Mouse (Mus musculus) limb, embryonic 11.5 days (tissue): ENCODE data around the gene Opcml. TPM values are rescaled to one million over a fixed set of nuclear protein-coding genes. Genes with fewer than 3 reads are reported as not detected.

Source experiments
- ATAC-seq: fragments of 200-750 bp; cut with Nextera tagmentation; 2 replicates; pipeline ENCODE4 v1.8.0; 2017; ENCODE audit warnings: low read depth; ENCODE audit not compliant: insufficient number of reproducible peaks, low FRiP score, low TSS enrichment
- DNase-seq: peaks from one replicate; pipeline ENCODE4 v3.0.0-alpha.2; 2015; ENCODE audit warnings: low spot score
- H3K27ac ChIP-seq: fragments of 300-500 bp; sonication (generic); replicated peaks from 2 replicates; pipeline ENCODE4 v1.5.1; 2014; ENCODE audit warnings: low read depth, mild to moderate bottlenecking, low read length
- H3K27me3 ChIP-seq: fragments of 300-500 bp; sonication (generic); 2 replicates; pipeline ENCODE4 v1.6.1; 2014; ENCODE audit warnings: mild to moderate bottlenecking, low read length, mixed read lengths; ENCODE audit not compliant: control insufficient read depth, insufficient read depth
- H3K36me3 ChIP-seq: fragments of 300-500 bp; sonication (generic); 2 replicates; pipeline ENCODE4 v1.6.1; 2014; ENCODE audit warnings: mild to moderate bottlenecking, low read length, moderate library complexity, mixed read lengths; ENCODE audit not compliant: control insufficient read depth, insufficient read depth
- H3K4me1 ChIP-seq: fragments of 300-500 bp; sonication (generic); 2 replicates; pipeline ENCODE4 v1.6.1; 2014; ENCODE audit warnings: low read length, mixed read lengths; ENCODE audit not compliant: control insufficient read depth, insufficient read depth
- H3K4me2 ChIP-seq: fragments of 300-500 bp; sonication (generic); 2 replicates; pipeline ENCODE4 v1.6.1; 2014; ENCODE audit warnings: low read depth, mild to moderate bottlenecking, moderate library complexity; ENCODE audit not compliant: severe bottlenecking
- H3K4me3 ChIP-seq: fragments of 300-500 bp; sonication (generic); 2 replicates; pipeline ENCODE4 v1.5.1; 2014; ENCODE audit warnings: low read depth, low read length
- H3K9ac ChIP-seq: fragments of 300-500 bp; sonication (generic); 2 replicates; pipeline ENCODE4 v1.6.1; 2014; ENCODE audit warnings: mild to moderate bottlenecking, low read length
- H3K9me3 ChIP-seq: fragments of 300-500 bp; sonication (generic); 2 replicates; pipeline ENCODE4 v1.6.1; 2016; ENCODE audit warnings: low read length; ENCODE audit not compliant: control insufficient read depth
- WGBS: fragments of 180-500 bp; shearing (Covaris S2); extraction: QIAGEN DNeasy Blood & Tissue Kit; methylation state at CpG from one replicate; pipeline ENCODE4 v1.1.7; 2014; 5-methylcytosine and 5-hydroxymethylcytosine counted together
- polyA plus RNA-seq: library from polyadenylated mRNA; unstranded; fragments of >200 nt; fragmentation: Nextera tagmentation; extraction: Ambion mirVana; gene quantifications from 2 replicates; pipeline ENCODE4 v1.2.1, GENCODE M21; 2014

Opcml gene
- polyA plus RNA-seq, 1 experiment from 2014 or later = 0.20 TPM

GRCm38 (mm10) chr9:28057171-28057845 is 266.7 kb downstream of the Opcml start:
- Histone ChIP-seq H3K27ac (no peak overlapping the region), H3K9me3 (no peaks in the 10 kb centered on the region), H3K27me3 (no peaks in the 10 kb centered on the region), H3K36me3 (no peaks in the 10 kb centered on the region), H3K4me2 (no peak overlapping the region), H3K4me1 (no peaks in the 10 kb centered on the region), H3K9ac (no peak overlapping the region), H3K4me3 (no peak overlapping the region)
- ATAC-seq (no peak), DNase-seq (no peak)
- 81% methylated on average over 2 of the region's 2 CpGs for WGBS

DNA sequence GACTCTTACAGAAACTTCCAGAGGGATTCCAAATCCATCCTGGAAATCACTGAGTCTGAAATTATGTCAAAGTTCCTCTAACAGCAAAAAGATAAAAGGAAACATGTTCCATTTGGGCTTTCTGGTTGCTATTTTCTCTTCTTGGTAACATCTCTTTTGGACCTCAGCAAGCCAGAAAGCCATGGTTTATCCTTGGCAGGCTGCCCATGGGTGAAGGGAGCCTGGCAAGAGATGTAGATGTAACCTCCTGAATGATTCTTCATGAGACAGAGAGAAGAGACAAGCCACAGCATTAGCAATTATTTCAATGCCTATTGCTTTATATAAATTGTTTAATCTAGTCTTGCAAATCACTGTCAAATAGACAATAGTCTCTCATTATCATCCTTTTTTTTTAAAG is 274.6 kb downstream of the Opcml start:
- Histone ChIP-seq H3K4me1 (no peaks in the 10 kb centered on the region), H3K27ac (no peak overlapping the region), H3K9ac (no peak overlapping the region), H3K27me3 (no peaks in the 10 kb centered on the region), H3K4me2 (no peak overlapping the region), H3K9me3 (no peaks in the 10 kb centered on the region), H3K36me3 (no peaks in the 10 kb centered on the region), H3K4me3 (no peak overlapping the region)
- no peak for DNase-seq
- no peak for ATAC-seq

DNA sequence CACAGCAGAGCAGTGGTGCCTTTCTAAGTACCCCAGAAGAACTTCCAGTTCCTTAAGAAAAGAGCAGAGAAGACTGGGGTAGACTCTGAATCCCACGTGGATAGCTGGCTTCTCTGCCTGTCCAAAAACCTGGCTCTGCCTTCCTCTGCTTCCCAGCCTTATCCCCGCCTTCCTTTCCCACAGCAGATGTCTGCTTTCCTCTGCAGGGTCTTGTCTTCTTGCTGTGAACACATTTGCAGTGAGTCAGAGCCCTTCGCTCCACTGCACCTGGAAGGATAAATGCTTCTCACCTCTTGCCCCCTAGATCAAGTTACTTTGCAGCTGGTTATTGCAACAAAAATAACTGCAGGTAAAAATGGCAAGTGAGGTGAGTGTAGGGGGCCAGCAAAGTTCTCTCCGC is 290.1 kb downstream of the Opcml start:
- no peak overlapping the region for H3K9ac ChIP-seq
- DNase-seq (no peak), ATAC-seq (no peak)
- no peak overlapping the region for H3K4me2 ChIP-seq
- no peak overlapping the region for H3K27ac ChIP-seq
- H3K36me3 ChIP-seq = no peaks in the 10 kb centered on the region
- peaks cover 17% of the 10 kb centered on the region for H3K27me3 ChIP-seq
- H3K9me3 ChIP-seq = no peaks in the 10 kb centered on the region
- H3K4me3 ChIP-seq = no peak overlapping the region
- 51% methylated on average over 4 of the region's 4 CpGs for WGBS
- H3K4me1 ChIP-seq = 0 out of 2 replicates have a peak, but pooled peaks cover 2% of the 10 kb centered on the region

- DNase-seq = no peak
- peaks cover 40% of the 10 kb centered on the region for H3K27me3 ChIP-seq
Measured at GRCm38 (mm10) chr9:28083754-28084153, 293.2 kb downstream of the Opcml start.

DNA sequence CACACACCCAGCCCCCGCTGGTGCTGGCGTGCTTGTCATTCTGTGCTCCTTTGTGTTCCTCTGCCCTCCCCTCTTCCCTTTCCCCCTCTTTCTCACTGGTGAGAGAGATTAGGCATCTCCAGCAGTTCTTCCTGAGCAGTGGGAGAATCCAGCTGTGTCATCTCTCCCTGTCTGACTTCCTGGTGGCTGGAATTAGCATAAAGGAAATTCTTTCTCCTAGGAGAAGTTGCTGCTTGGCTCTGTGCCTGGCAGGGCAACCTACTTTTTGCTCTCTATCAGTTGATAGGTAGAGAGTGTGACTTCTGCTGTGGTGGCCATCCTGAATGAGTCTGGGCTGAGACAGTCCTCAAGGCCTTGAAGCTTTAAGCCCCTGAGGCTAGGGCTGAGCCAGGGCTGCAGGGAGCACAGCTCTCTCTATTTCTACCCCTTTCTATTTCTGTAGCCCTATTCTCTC is 293.7 kb downstream of the Opcml start:
- DNase-seq (no peak), ATAC-seq (no peak)
- H3K4me2 ChIP-seq = no peak overlapping the region
- H3K36me3 ChIP-seq = no peaks in the 10 kb centered on the region
- no peak overlapping the region for H3K27ac ChIP-seq
- 37% methylated on average over 2 of the region's 2 CpGs for WGBS
- no peaks in the 10 kb centered on the region for H3K9me3 ChIP-seq
- peaks cover 46% of the 10 kb centered on the region for H3K27me3 ChIP-seq
- H3K4me3 ChIP-seq = no peak overlapping the region
- 0 out of 2 replicates have a peak, but pooled peaks cover 2% of the 10 kb centered on the region for H3K4me1 ChIP-seq
- H3K9ac ChIP-seq = no peak overlapping the region

More at GRCm38 (mm10) chr9:28083754-28084153, 293.2 kb downstream of the Opcml start:
- WGBS = 92% methylated on average over 3 of the region's 3 CpGs
- Histone ChIP-seq H3K27ac (no peak overlapping the region), H3K9me3 (no peaks in the 10 kb centered on the region), H3K4me3 (no peak overlapping the region), H3K4me2 (no peak overlapping the region), H3K9ac (no peak overlapping the region), H3K36me3 (no peaks in the 10 kb centered on the region), H3K4me1 (0 out of 2 replicates have a peak, but pooled peaks cover 2% of the 10 kb centered on the region)
- ATAC-seq = no peak

GRCm38 (mm10) chr9:28091395-28091794 is 300.8 kb downstream of the Opcml start:
- no peak overlapping the region for H3K4me2 ChIP-seq
- H3K27me3 ChIP-seq = peaks cover 76% of the 10 kb centered on the region
- no peaks in the 10 kb centered on the region for H3K4me1 ChIP-seq
- DNase-seq (peak; percentile 65), ATAC-seq (no peak)
- no peaks in the 10 kb centered on the region for H3K36me3 ChIP-seq
- H3K27ac ChIP-seq = no peak overlapping the region
- no peaks in the 10 kb centered on the region for H3K9me3 ChIP-seq
- whole genome bisulfite sequencing = 5% methylated on average over 1 of the region's 1 CpGs
- no peak overlapping the region for H3K4me3 ChIP-seq
- no peak overlapping the region for H3K9ac ChIP-seq

- no peak overlapping the region for H3K9ac ChIP-seq
- ATAC-seq = no peak
- H3K4me3 ChIP-seq = no peak overlapping the region
- H3K27ac ChIP-seq = no peak overlapping the region
- WGBS = 92% methylated on average over 4 of the region's 4 CpGs
- H3K4me2 ChIP-seq = no peak overlapping the region
- no peaks in the 10 kb centered on the region; the same call in 1 of the 2 replicates for H3K9me3 ChIP-seq
- no peak for DNase-seq
- peaks cover 65% of the 10 kb centered on the region for H3K27me3 ChIP-seq
- H3K4me1 ChIP-seq = no peaks in the 10 kb centered on the region
- H3K36me3 ChIP-seq = no peaks in the 10 kb centered on the region
Measured at GRCm38 (mm10) chr9:28094722-28095121, 304.1 kb downstream of the Opcml start.

DNA sequence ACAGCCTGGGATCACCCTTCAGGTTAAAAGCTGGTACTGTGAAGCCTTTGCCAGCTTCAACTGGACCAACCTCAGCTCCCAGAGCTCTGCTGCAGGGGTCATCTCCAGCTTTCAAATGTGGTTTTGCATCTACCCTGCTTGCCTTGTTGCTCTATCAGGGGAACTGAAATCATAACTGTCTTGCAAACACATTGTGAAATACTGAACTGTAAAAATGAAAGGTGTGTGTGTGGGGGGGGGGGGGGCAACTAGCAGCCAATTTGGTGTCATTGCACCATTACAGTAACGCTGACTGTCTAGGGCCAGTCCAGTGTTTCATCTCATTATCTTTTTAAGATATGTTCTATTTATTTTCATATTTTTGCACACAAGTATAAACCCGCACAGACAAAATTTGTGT is 305.6 kb downstream of the Opcml start:
- Histone ChIP-seq H3K9ac (no peak overlapping the region), H3K36me3 (no peaks in the 10 kb centered on the region), H3K27me3 (peaks cover 57% of the 10 kb centered on the region), H3K27ac (no peak overlapping the region), H3K4me2 (no peak overlapping the region), H3K4me3 (no peak overlapping the region), H3K9me3 (no peaks in the 10 kb centered on the region; the same call in 1 of the 2 replicates), H3K4me1 (no peaks in the 10 kb centered on the region)
- ATAC-seq (no peak), DNase-seq (no peak)
- WGBS = 96% methylated on average over 2 of the region's 2 CpGs

GRCm38 (mm10) chr9:28101981-28102380 is 311.4 kb downstream of the Opcml start:
- Histone ChIP-seq H3K36me3 (no peaks in the 10 kb centered on the region), H3K4me1 (no peaks in the 10 kb centered on the region), H3K4me3 (no peak overlapping the region), H3K9me3 (no peaks in the 10 kb centered on the region; the same call in 1 of the 2 replicates), H3K4me2 (no peak overlapping the region), H3K27ac (no peak overlapping the region), H3K27me3 (peaks cover 19% of the 10 kb centered on the region; the same call in 1 of the 2 replicates), H3K9ac (no peak overlapping the region)
- ATAC-seq = no peak
- DNase-seq = no peak
